ENCODE assay signal across 8 mouse cellular contexts in the genomic region with DNA sequence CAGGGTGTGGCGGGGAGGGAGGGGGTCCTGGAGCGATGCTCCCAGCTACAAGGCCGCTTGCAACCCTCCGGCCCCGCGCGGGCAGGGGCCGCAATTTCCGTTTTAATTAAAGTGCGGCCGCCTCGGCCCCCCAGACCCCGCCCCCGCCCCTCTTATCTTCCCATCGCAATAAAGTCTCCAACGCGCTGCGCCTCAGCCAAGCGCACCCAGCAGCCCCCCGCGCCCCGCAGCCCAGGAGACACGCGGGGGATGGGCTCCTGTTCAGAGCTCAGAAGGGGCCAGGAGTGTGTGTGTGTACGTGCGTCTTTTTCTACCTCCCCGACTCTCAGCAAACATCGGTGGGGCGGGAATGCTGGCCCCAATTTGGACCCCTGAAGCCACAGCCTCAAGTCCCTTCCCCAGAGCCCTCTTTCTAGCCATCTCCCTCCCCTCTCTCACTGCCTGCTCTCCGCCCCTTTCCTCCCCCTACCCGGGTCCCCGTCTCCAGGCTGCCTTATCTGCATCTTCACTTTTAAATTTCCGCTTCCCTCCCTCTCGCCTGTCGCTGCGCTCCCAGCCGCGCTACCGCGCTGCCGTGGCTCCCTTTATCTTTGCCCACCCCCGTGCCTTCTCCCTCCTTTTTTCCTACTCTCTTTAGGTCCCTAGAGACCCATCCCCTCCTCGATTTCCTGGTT. TPM values are rescaled to one million over a fixed set of nuclear protein-coding genes. Genes with fewer than 3 reads are reported as not detected.
A peak's percentile ranks its signal among the peaks of the same experiment; 100 is the strongest.
DNase-seq lines count a peak whose midpoint lies in the region; ATAC-seq and TF ChIP-seq lines count a peak whose summit lies in the region.
"Had no signal": no experiment of that assay in that cellular context is flagged by ENCODE, and none has a peak within 500 bp of the region (broad histone marks: within the 10 kb centered on the region; RNA-seq: fewer than 3 reads in every experiment).

A gene (minus strand): TSS at position 51 of the 674 bp plus-strand sequence.

- H3K27ac ChIP-seq in hindbrain, embryonic 10.5 days = no peak within 1 kb of the TSS
- no peak within 1 kb of the TSS for H3K27ac ChIP-seq in liver, postnatal 0 days (ENCODE audit: low read depth)

- H3K27me3 ChIP-seq in E14TG2a.4 (ENCODE audit: insufficient read depth, low read length) = peaks cover 95% of the 10 kb centered on the region
- peaks cover 100% of the 10 kb centered on the region for H3K27me3 ChIP-seq in hindbrain, embryonic 10.5 days (ENCODE audit: insufficient read depth, poor library complexity, severe bottlenecking)
- peaks cover 79% of the 10 kb centered on the region for H3K27me3 ChIP-seq in liver, postnatal 0 days (ENCODE audit: insufficient read depth, low read length)

- no peak within 1 kb of the TSS for H3K9ac ChIP-seq in liver, postnatal 0 days (replicated peaks)

- no peak for TF ChIP-seq EP300 in liver, postnatal 0 days (IDR thresholded peaks at IDR 0.05; ENCODE audit: low read depth)

- H3K9me3 ChIP-seq in E14TG2a.4 (ENCODE audit: low read length) = no peaks in the 10 kb centered on the region
- H3K9me3 ChIP-seq in hindbrain, embryonic 10.5 days = no peaks in the 10 kb centered on the region
- no peaks in the 10 kb centered on the region for H3K9me3 ChIP-seq in liver, postnatal 0 days (ENCODE audit: low read length)

- TF ChIP-seq CTCF in E14TG2a.4 (conservative IDR thresholded peaks at IDR 0.05; ENCODE audit: low read length) = no peak
- no peak for TF ChIP-seq CTCF in liver, postnatal 0 days (IDR thresholded peaks at IDR 0.05; ENCODE audit: low read depth)

- H3K4me2 ChIP-seq in liver, postnatal 0 days (ENCODE audit: low read depth, low read length) = peak within 1 kb of the TSS; percentile 49

- DNase-seq in ES-CJ7 (ENCODE audit: low read depth, low spot score) = peak; percentile 88
- peak; percentile 33 for DNase-seq in hindbrain, embryonic 10.5 days (ENCODE audit: low spot score)
- no peak for DNase-seq in liver, postnatal 0 days
- no peak for DNase-seq in frontal cortex, adult 2 months (ENCODE audit: extremely low spot score in 1 of 2, low spot score in 1 of 2)
- no peak for DNase-seq in urinary bladder, adult 18-20 months (ENCODE audit: low spot score in 2 of 2)
- DNase-seq in natural killer cell, adult 2 months (ENCODE audit: low spot score in 2 of 2) = no peak
- DNase-seq: layer of hippocampus, postnatal 36 days had no signal

- peaks cover 39% of the 10 kb centered on the region for H3K4me1 ChIP-seq in E14TG2a.4 (replicated peaks; ENCODE audit: low read depth, low read length)
- H3K4me1 ChIP-seq in hindbrain, embryonic 10.5 days (replicated peaks) = peaks cover 35% of the 10 kb centered on the region
- H3K4me1 ChIP-seq in liver, postnatal 0 days (ENCODE audit: insufficient read depth) = peaks cover 3% of the 10 kb centered on the region; the same call in 1 of the 2 replicates

- ATAC-seq in liver, postnatal 0 days = no peak

- peak within 1 kb of the TSS; percentile 66 for H3K4me3 ChIP-seq in E14TG2a.4 (replicated peaks; ENCODE audit: low read length)
- H3K4me3 ChIP-seq in hindbrain, embryonic 10.5 days = peak within 1 kb of the TSS; percentile 44
- peak within 1 kb of the TSS; percentile 17 for H3K4me3 ChIP-seq in liver, postnatal 0 days (ENCODE audit: low read depth, low read length)

- WGBS in hindbrain, embryonic 10.5 days = under 1% methylated on average over 43 of the region's 43 CpGs
- under 1% methylated on average over 42 of the region's 43 CpGs for WGBS in liver, postnatal 0 days (ENCODE audit: insufficient replicate concordance)

- no peaks in the 10 kb centered on the region for H3K36me3 ChIP-seq in E14TG2a.4 (ENCODE audit: insufficient read depth, low read length)
- H3K36me3 ChIP-seq in hindbrain, embryonic 10.5 days = no peaks in the 10 kb centered on the region
- H3K36me3 ChIP-seq in liver, postnatal 0 days (replicated peaks; ENCODE audit: insufficient read depth, low read length) = no peaks in the 10 kb centered on the region

RNA-seq across cellular contexts. Expression of the gene that starts here (rescaled TPM):
- 0.25 and 0.89 TPM in 2 replicates for polyA plus RNA-seq in hindbrain, embryonic 10.5 days (2016; fragmentation: Nextera tagmentation; extraction: Ambion mirVana)
- polyA plus RNA-seq in liver, postnatal 0 days (2015; fragmentation: Nextera tagmentation; extraction: Ambion mirVana) = 0.19 and 0.20 TPM in 2 replicates
- not detected in 2 replicates for polyA plus RNA-seq in frontal cortex, adult 2 months (2012; rRNA removed)

Comparison
In these comparisons a context has a peak if more than half of its experiments do, and no peak if none do; other contexts are left out.
1. Peak in DNase-seq and H3K4me3 ChIP-seq in hindbrain, embryonic 10.5 days; RNA of the gene not detected or under 1 TPM.